Mouse (Mus musculus) forebrain, postnatal 0 days (tissue): ENCODE data around the gene Gbgt1. TPM values are rescaled to one million over a fixed set of nuclear protein-coding genes. Genes with fewer than 3 reads are reported as not detected.

ENCODE experiments used
- ATAC-seq: fragments of 200-750 bp; cut with Nextera tagmentation; 2 replicates; pipeline ENCODE4 v1.8.0; 2017; ENCODE audit warnings: mild to moderate bottlenecking, moderate library complexity
- DNase-seq: peaks from one replicate; pipeline ENCODE4 v3.0.0-alpha.2; 2015
- H3K27ac ChIP-seq: fragments of 300-500 bp; sonication (generic); 2 replicates; pipeline ENCODE4 v1.5.1; 2014; ENCODE audit warnings: low read depth, mild to moderate bottlenecking, antibody characterized with exemption, low read length, moderate library complexity, mixed read lengths
- H3K27me3 ChIP-seq: fragments of 300-500 bp; sonication (generic); 2 replicates; pipeline ENCODE4 v1.6.1; 2014; ENCODE audit warnings: mild to moderate bottlenecking, low read length, mixed read lengths; ENCODE audit not compliant: insufficient read depth
- H3K36me3 ChIP-seq: fragments of 300-500 bp; sonication (generic); 2 replicates; pipeline ENCODE4 v1.6.1; 2014; ENCODE audit warnings: mild to moderate bottlenecking, moderate library complexity; ENCODE audit not compliant: insufficient read depth
- H3K4me1 ChIP-seq: fragments of 300-500 bp; sonication (generic); 2 replicates; pipeline ENCODE4 v1.6.1; 2014; ENCODE audit warnings: antibody characterized with exemption; ENCODE audit not compliant: insufficient read depth
- H3K4me2 ChIP-seq: fragments of 300-500 bp; sonication (generic); 2 replicates; pipeline ENCODE4 v1.6.1; 2014; ENCODE audit warnings: low read depth, mild to moderate bottlenecking, moderate library complexity
- H3K4me3 ChIP-seq: fragments of 300-500 bp; sonication (generic); 2 replicates; pipeline ENCODE4 v1.5.1; 2014; ENCODE audit warnings: low read depth, low read length, mixed read lengths
- H3K9ac ChIP-seq: fragments of 300-500 bp; sonication (generic); 2 replicates; pipeline ENCODE4 v1.6.1; 2014; ENCODE audit warnings: mild to moderate bottlenecking
- H3K9me3 ChIP-seq: fragments of 300-500 bp; sonication (generic); 2 replicates; pipeline ENCODE4 v1.6.1; 2016; ENCODE audit warnings: low read length
- CTCF ChIP-seq: sonication (generic); IDR thresholded peaks from 2 replicates; pipeline ENCODE4 v1.5.1; 2016; ENCODE audit warnings: antibody characterized with exemption, control low read depth, low read depth
- WGBS: fragments of 180-500 bp; shearing (Covaris S2); extraction: QIAGEN DNeasy Blood & Tissue Kit; methylation state at CpG from one replicate; pipeline ENCODE4 v1.1.7; 2014; 5-methylcytosine and 5-hydroxymethylcytosine counted together
- polyA plus RNA-seq: library from polyadenylated mRNA; unstranded; fragments of >200 nt; fragmentation: Nextera tagmentation; extraction: Ambion mirVana; gene quantifications from 2 replicates; pipeline ENCODE4 v1.2.1, GENCODE M21; 2015
- total RNA-seq: library from RNA; depleted of rRNA; stranded (reverse); fragments of >200 nt; gene quantifications from 2 replicates; pipeline ENCODE4 v1.2.3, GENCODE M21; 2014

Gbgt1 gene
- total and polyA plus RNA-seq, 2 experiments from 2014 or later, result 0.54 to 4.9 TPM

- H3K36me3 ChIP-seq, result no peaks in the 10 kb centered on the region
- no peak overlapping the region for H3K4me3 ChIP-seq
- peaks cover 14% of the 10 kb centered on the region; the same call in 1 of the 2 replicates for H3K4me1 ChIP-seq
- H3K27me3 ChIP-seq, result no peaks in the 10 kb centered on the region
- H3K9me3 ChIP-seq, result no peaks in the 10 kb centered on the region
- no peak overlapping the region for H3K27ac ChIP-seq
- ATAC-seq, result no peak
- WGBS, result 83% methylated on average over 7 of the region's 7 CpGs
- H3K9ac ChIP-seq, result no peak overlapping the region
- DNase-seq, result no peak
- no peak overlapping the region for H3K4me2 ChIP-seq
- TF ChIP-seq CTCF, result no peak
Measured at GRCm38 (mm10) chr2:28528354-28528730, 31.7 kb downstream of the Gbgt1 start.

DNA sequence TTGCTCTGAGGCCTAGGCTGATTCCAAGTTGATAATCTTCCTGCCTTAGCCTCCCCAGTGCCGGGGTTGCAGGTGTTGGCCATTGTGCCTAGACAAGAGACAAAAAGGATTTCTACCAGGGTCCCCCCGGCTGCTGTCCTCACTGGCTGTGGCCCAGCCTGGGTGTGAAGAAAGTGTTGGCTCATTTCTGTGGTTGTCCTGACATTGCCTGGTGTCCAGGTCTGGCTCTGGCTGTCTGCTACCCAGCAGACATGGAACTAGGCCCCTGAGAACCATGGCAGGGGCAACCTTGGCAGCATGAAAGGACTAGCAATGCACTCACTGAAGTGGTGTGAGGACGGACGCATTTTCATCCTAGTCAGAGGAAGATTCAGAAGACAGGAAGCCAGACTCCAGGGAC is 33.2 kb downstream of the Gbgt1 start:
- no peaks in the 10 kb centered on the region for H3K9me3 ChIP-seq
- H3K27ac ChIP-seq, result no peak overlapping the region
- no peaks in the 10 kb centered on the region for H3K36me3 ChIP-seq
- WGBS, result 65% methylated on average over 4 of the region's 4 CpGs
- DNase-seq (no peak), ATAC-seq (no peak)
- TF ChIP-seq CTCF, result no peak
- peaks cover 29% of the 10 kb centered on the region for H3K4me1 ChIP-seq
- H3K9ac ChIP-seq, result no peak overlapping the region
- no peak overlapping the region for H3K4me3 ChIP-seq
- H3K4me2 ChIP-seq, result no peak overlapping the region
- H3K27me3 ChIP-seq, result no peaks in the 10 kb centered on the region

DNA sequence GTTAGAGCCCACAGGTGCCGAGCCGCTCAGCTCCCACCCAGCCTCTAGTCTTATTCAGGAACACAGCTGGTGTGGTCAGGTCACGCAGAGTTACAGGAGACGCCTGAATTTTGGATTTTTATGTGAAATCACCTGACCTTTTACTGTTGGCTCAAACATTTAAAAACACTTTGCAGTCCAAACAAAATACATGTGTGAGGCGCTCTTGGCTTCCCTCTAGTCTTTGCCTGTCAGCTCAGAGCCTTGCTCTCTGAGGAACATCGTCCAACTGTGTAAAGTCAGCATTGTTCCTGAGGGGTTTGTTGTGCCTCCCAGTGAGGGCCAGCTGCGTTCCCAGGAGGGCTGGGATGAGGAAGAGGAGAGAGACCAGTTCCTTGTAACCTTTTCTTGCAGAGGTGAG is 33.6 kb downstream of the Gbgt1 start:
- Histone ChIP-seq H3K9me3 (no peaks in the 10 kb centered on the region), H3K36me3 (no peaks in the 10 kb centered on the region), H3K27me3 (no peaks in the 10 kb centered on the region), H3K4me1 (peaks cover 31% of the 10 kb centered on the region), H3K4me2 (no peak overlapping the region), H3K4me3 (no peak overlapping the region), H3K27ac (no peak overlapping the region), H3K9ac (no peak overlapping the region)
- WGBS, result 57% methylated on average over 7 of the region's 7 CpGs
- ATAC-seq (no peak), DNase-seq (no peak)
- TF ChIP-seq CTCF, result no peak

- H3K36me3 ChIP-seq, result no peaks in the 10 kb centered on the region
- TF ChIP-seq CTCF, result 0 out of 2 replicates have a peak, but pooled peaks have one; percentile 2
- peak; percentile 85 for DNase-seq
- peaks cover 51% of the 10 kb centered on the region for H3K4me1 ChIP-seq
- WGBS, result 6% methylated on average over 48 of the region's 49 CpGs
- no peaks in the 10 kb centered on the region for H3K9me3 ChIP-seq
- H3K27ac ChIP-seq, result peak overlapping the region; percentile 77
- peak overlapping the region; percentile 48 for H3K4me3 ChIP-seq
- ATAC-seq, result peak; percentile 91
- peak overlapping the region; percentile 68 for H3K9ac ChIP-seq
- H3K27me3 ChIP-seq, result no peaks in the 10 kb centered on the region
- peak overlapping the region; percentile 87 for H3K4me2 ChIP-seq
Measured at GRCm38 (mm10) chr2:28532938-28533771, 36.5 kb downstream of the Gbgt1 start.

DNA sequence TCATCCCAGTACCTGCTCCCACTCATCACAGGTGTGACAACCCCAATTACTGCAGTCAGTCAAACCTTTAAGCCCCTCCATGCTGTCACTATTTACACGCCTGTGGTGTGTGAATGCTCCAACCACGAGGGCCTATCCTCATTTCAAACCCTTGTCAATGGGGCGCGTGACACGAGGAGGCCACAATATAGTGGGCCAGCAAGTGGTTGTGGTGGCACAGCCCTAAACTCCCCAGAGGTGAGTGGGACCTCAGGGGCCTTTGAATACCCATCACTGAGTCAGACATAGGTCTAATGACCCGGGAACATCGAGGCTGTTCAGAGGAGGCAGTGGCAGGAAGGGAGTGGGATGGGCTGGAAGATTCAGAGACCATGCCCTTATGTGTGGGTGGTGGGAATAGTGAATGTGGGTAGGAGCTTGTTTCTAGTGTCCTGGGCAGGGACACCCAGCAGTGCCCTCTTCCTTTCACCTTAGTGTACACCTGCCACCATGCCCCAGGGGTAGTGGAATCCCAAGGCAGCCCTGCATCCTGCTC is 37.3 kb downstream of the Gbgt1 start:
- Histone ChIP-seq H3K4me3 (peak overlapping the region; percentile 48), H3K4me1 (peaks cover 59% of the 10 kb centered on the region), H3K9me3 (no peaks in the 10 kb centered on the region), H3K4me2 (peak overlapping the region; percentile 87), H3K27ac (peak overlapping the region; percentile 77), H3K36me3 (no peaks in the 10 kb centered on the region), H3K27me3 (no peaks in the 10 kb centered on the region), H3K9ac (peak overlapping the region; percentile 68)
- 46% methylated on average over 7 of the region's 7 CpGs for WGBS
- ATAC-seq (no peak), DNase-seq (peak; percentile 34)
- TF ChIP-seq CTCF, result no peak

GRCm38 (mm10) chr2:28534436-28535262 is 38.0 kb downstream of the Gbgt1 start:
- no peak for TF ChIP-seq CTCF
- Histone ChIP-seq H3K4me2 (peak overlapping the region; percentile 87), H3K4me1 (peaks cover 66% of the 10 kb centered on the region), H3K9ac (peak overlapping the region; percentile 68), H3K27ac (peak overlapping the region; percentile 77), H3K36me3 (no peaks in the 10 kb centered on the region), H3K9me3 (no peaks in the 10 kb centered on the region), H3K4me3 (peak overlapping the region; percentile 16), H3K27me3 (no peaks in the 10 kb centered on the region)
- ATAC-seq, result peak; percentile 10
- 21% methylated on average over 11 of the region's 11 CpGs for WGBS
- peak; percentile 58 for DNase-seq
